Mouse (Mus musculus): ENCODE results near the gene Edil3.

The Edil3 gene

GRCm38 (mm10) chr13:88821440-88822331, at the start of gene Edil3:
TSS of gene Edil3 (plus strand) at chr13:88821472.
- peak in 1 of 2 experiments; percentile 11 for DNase-seq

- no peak for DNase-seq
Measured at GRCm38 (mm10) chr13:88799186-88799585, 22.1 kb upstream of the Edil3 start.

GRCm38 (mm10) chr13:88801006-88801405, 20.3 kb upstream of the Edil3 start:
- no peak for DNase-seq

- DNase-seq: no peak
Measured at GRCm38 (mm10) chr13:88805838-88806237, 15.4 kb upstream of the Edil3 start.

GRCm38 (mm10) chr13:88806269-88806668, 15.0 kb upstream of the Edil3 start:
- no peak for DNase-seq

- no peak for DNase-seq
Measured at GRCm38 (mm10) chr13:88810097-88810496, 11.2 kb upstream of the Edil3 start.

- no peak for DNase-seq
Measured at GRCm38 (mm10) chr13:88820686-88821308, 475 bp upstream of the Edil3 start.

- no peak for DNase-seq
Measured at GRCm38 (mm10) chr13:88822332-88822895, 1.1 kb downstream of the Edil3 start.

GRCm38 (mm10) chr13:88822976-88823521, 1.8 kb downstream of the Edil3 start:
- DNase-seq: no peak

- DNase-seq: peak in 1 of 2 experiments; percentile 12
Measured at GRCm38 (mm10) chr13:88823522-88824419, 2.5 kb downstream of the Edil3 start.

GRCm38 (mm10) chr13:88824441-88824840, 3.2 kb downstream of the Edil3 start:
- DNase-seq: no peak

- DNase-seq: peak in 1 of 2 experiments; percentile 15
Measured at GRCm38 (mm10) chr13:88828362-88828761, 7.1 kb downstream of the Edil3 start.

- DNase-seq: no peak
Measured at GRCm38 (mm10) chr13:88833732-88834131, 12.5 kb downstream of the Edil3 start.

- no peak for DNase-seq
Measured at GRCm38 (mm10) chr13:88849739-88850138, 28.5 kb downstream of the Edil3 start.

- no peak for DNase-seq
Measured at GRCm38 (mm10) chr13:88879960-88880359, 58.7 kb downstream of the Edil3 start.

GRCm38 (mm10) chr13:88890728-88891127, 69.5 kb downstream of the Edil3 start:
- DNase-seq: no peak

- DNase-seq: no peak
Measured at GRCm38 (mm10) chr13:88900046-88900445, 78.8 kb downstream of the Edil3 start.

- DNase-seq: no peak
Measured at GRCm38 (mm10) chr13:88907405-88907804, 86.1 kb downstream of the Edil3 start.

- DNase-seq: no peak
Measured at GRCm38 (mm10) chr13:88908187-88908586, 86.9 kb downstream of the Edil3 start.

GRCm38 (mm10) chr13:88916503-88916902, 95.2 kb downstream of the Edil3 start:
- DNase-seq: no peak

GRCm38 (mm10) chr13:88929626-88930025, 108.4 kb downstream of the Edil3 start:
- DNase-seq: no peak

GRCm38 (mm10) chr13:88938564-88938963, 117.3 kb downstream of the Edil3 start:
- no peak for DNase-seq
